In genomic region chr7:96476987-96477613, GRCm38 (mm10) we compare ENCODE assay signal across 25 mouse cellular contexts.
DNase-seq lines count a peak whose midpoint lies in the region; ATAC-seq and TF ChIP-seq lines count a peak whose summit lies in the region.
"Had no signal": no experiment of that assay in that cellular context is flagged by ENCODE, and none has a peak within 500 bp of the region (broad histone marks: within the 10 kb centered on the region; RNA-seq: fewer than 3 reads in every experiment).

No protein-coding gene starts in this region.

- peaks cover 16% of the 10 kb centered on the region for H3K4me1 ChIP-seq in spleen, adult 2 months (ENCODE audit: control insufficient read depth, insufficient read depth, insufficient read length)
- H3K4me1 ChIP-seq: heart, embryonic 10.5 days; intestine, embryonic 15.5 days; limb, embryonic 15.5 days; stomach, embryonic 15.5 days had no signal

- no peak for TF ChIP-seq CTCF in spleen, adult 2 months (IDR thresholded peaks at IDR 0.05; ENCODE audit: extremely low read depth, insufficient read depth, insufficient read length, insufficient replicate concordance)

- TF ChIP-seq POLR2A in spleen, adult 2 months (IDR thresholded peaks at IDR 0.05; ENCODE audit: low read depth, low read length) = no peak

- peak; percentile 77 for DNase-seq in heart, adult 11 months
- DNase-seq in heart, postnatal 25 days (ENCODE audit: low spot score) = no peak
- no peak for DNase-seq in spleen, adult 2 months (ENCODE audit: low read depth in 1 of 2, low spot score in 2 of 2)
- DNase-seq in spleen, adult 18-20 months = no peak
- DNase-seq in splenic B cell, adult 2 months (ENCODE audit: low read depth, low spot score) = peak; percentile 67
- no peak for DNase-seq in cerebellum, adult 9-10 months
- no peak for DNase-seq in left cerebral cortex, adult 11 months (ENCODE audit: low spot score)
- DNase-seq: adrenal gland, adult 8-10 months; cerebellum, adult 18-20 months; gastrocnemius, adult 2 months; kidney, postnatal 25 days; layer of hippocampus, postnatal 36 days; lung, embryonic 14.5 days; midbrain, embryonic 14.5 days; thymus, postnatal 25 days had no signal

- intact Hi-C loops in heart, postnatal 25 days (cut with DNase I) = no loop called here

- ATAC-seq in hematopoietic stem cell, adult 5-6 weeks (replicated peaks in 1 of 2; ENCODE audit: insufficient read depth in 1 of 2, low FRiP score in 2 of 2, low TSS enrichment in 1 of 2, low read depth in 1 of 2, poor library complexity in 2 of 2, severe bottlenecking in 2 of 2) = peak; percentile 37 to 71; a peak in 2 of 4 replicates
- ATAC-seq: activated CD4-positive, CD25-positive, alpha-beta regulatory T cell, adult 4 months; forebrain, embryonic 16.5 days; hindbrain, embryonic 16.5 days; intestine, embryonic 15.5 days had no signal

- H3K36me3 ChIP-seq in spleen, adult 2 months (ENCODE audit: control insufficient read depth, insufficient read depth, low read length) = no peaks in the 10 kb centered on the region
- H3K36me3 ChIP-seq in splenic B cell, adult 2 months (ENCODE audit: control insufficient read depth, insufficient read depth, low read length, poor library complexity, severe bottlenecking) = no peaks in the 10 kb centered on the region
- H3K36me3 ChIP-seq: forebrain, embryonic 10.5 days; heart, embryonic 10.5 days; hindbrain, embryonic 10.5 days; intestine, embryonic 15.5 days; limb, embryonic 15.5 days; stomach, embryonic 15.5 days had no signal

- H3K27ac ChIP-seq in spleen, adult 2 months (ENCODE audit: insufficient read depth, low read length) = peak overlapping the region; percentile 60
- H3K27ac ChIP-seq: forebrain, embryonic 10.5 days; gastrocnemius, adult 2 months; heart, embryonic 10.5 days; hindbrain, embryonic 10.5 days; intestine, embryonic 15.5 days; limb, embryonic 15.5 days; stomach, embryonic 15.5 days had no signal

- no peaks in the 10 kb centered on the region for H3K27me3 ChIP-seq in spleen, adult 2 months (ENCODE audit: control insufficient read depth, insufficient read depth, low read length)
- H3K27me3 ChIP-seq in splenic B cell, adult 2 months (ENCODE audit: control insufficient read depth, insufficient read depth, low read length, poor library complexity, severe bottlenecking) = no peaks in the 10 kb centered on the region
- H3K27me3 ChIP-seq: intestine, embryonic 15.5 days; limb, embryonic 15.5 days; stomach, embryonic 15.5 days had no signal

- no peak overlapping the region for H3K4me3 ChIP-seq in spleen, adult 2 months (ENCODE audit: extremely low read depth, insufficient read depth, insufficient read length)
- H3K4me3 ChIP-seq: forebrain, embryonic 10.5 days; gastrocnemius, adult 2 months; heart, embryonic 10.5 days; hindbrain, embryonic 10.5 days; intestine, embryonic 15.5 days; limb, embryonic 15.5 days; stomach, embryonic 15.5 days had no signal

- WGBS in spleen, adult 2 months = 48% methylated on average over 6 of the region's 6 CpGs

Comparison
In these comparisons a context has a peak if more than half of its experiments do, and no peak if none do; other contexts are left out.
1. DNase-seq: peak in heart, adult 11 months (single experiment) and splenic B cell, adult 2 months (single experiment); none in heart, postnatal 25 days (single experiment), spleen, adult 2 months (0 of 2), spleen, adult 18-20 months (0 of 2), cerebellum, adult 9-10 months (single experiment) and left cerebral cortex, adult 11 months (single experiment).